Mouse (Mus musculus): ENCODE data around the gene Dek. TPM values are rescaled to one million over a fixed set of nuclear protein-coding genes. Genes with fewer than 3 reads are reported as not detected.

The Dek gene
- polyA plus RNA-seq, 1 experiment from 2014 or later: 419 TPM

GRCm38 (mm10) chr13:47129090-47129489 is 23.1 kb upstream of the Dek start:
- no peaks in the 10 kb centered on the region for H3K9me3 ChIP-seq
- no peak overlapping the region for H3K4me3 ChIP-seq (replicated peaks)
- 62% methylated on average over 4 of the region's 4 CpGs for WGBS
- H3K4me2 ChIP-seq: no peak overlapping the region
- H3K4me1 ChIP-seq: no peaks in the 10 kb centered on the region
- no peaks in the 10 kb centered on the region for H3K36me3 ChIP-seq (replicated peaks)
- no peak overlapping the region for H3K27ac ChIP-seq
- no peak for ATAC-seq (ENCODE audit: low FRiP score)
- peaks cover 4% of the 10 kb centered on the region for H3K27me3 ChIP-seq
- H3K9ac ChIP-seq: no peak overlapping the region

- no peak overlapping the region for H3K4me3 ChIP-seq (replicated peaks)
- no peak overlapping the region for H3K9ac ChIP-seq
- ATAC-seq (ENCODE audit: low FRiP score): no peak
- H3K27me3 ChIP-seq: peaks cover 37% of the 10 kb centered on the region
- H3K36me3 ChIP-seq (replicated peaks): no peaks in the 10 kb centered on the region
- H3K9me3 ChIP-seq: no peaks in the 10 kb centered on the region
- 85% methylated on average over 5 of the region's 5 CpGs for WGBS
- no peak overlapping the region for H3K4me2 ChIP-seq
- H3K27ac ChIP-seq: no peak overlapping the region
- peaks cover 15% of the 10 kb centered on the region for H3K4me1 ChIP-seq
Measured at GRCm38 (mm10) chr13:47125595-47125994, 19.6 kb upstream of the Dek start.

- WGBS: 89% methylated on average over 6 of the region's 6 CpGs
- no peak for ATAC-seq (ENCODE audit: low FRiP score)
- H3K4me2 ChIP-seq: no peak overlapping the region
- no peak overlapping the region for H3K27ac ChIP-seq
- H3K9me3 ChIP-seq: no peaks in the 10 kb centered on the region
- H3K4me1 ChIP-seq: peaks cover 15% of the 10 kb centered on the region
- H3K9ac ChIP-seq: no peak overlapping the region
- peaks cover 41% of the 10 kb centered on the region for H3K27me3 ChIP-seq
- H3K36me3 ChIP-seq (replicated peaks): no peaks in the 10 kb centered on the region
- H3K4me3 ChIP-seq (replicated peaks): no peak overlapping the region
Measured at GRCm38 (mm10) chr13:47124986-47125385, 19.0 kb upstream of the Dek start.

- H3K9me3 ChIP-seq: no peaks in the 10 kb centered on the region
- ATAC-seq (ENCODE audit: low FRiP score): no peak
- H3K27ac ChIP-seq: no peak overlapping the region
- no peak overlapping the region for H3K4me2 ChIP-seq
- peaks cover 45% of the 10 kb centered on the region for H3K27me3 ChIP-seq
- WGBS: 45% methylated on average over 3 of the region's 3 CpGs
- H3K9ac ChIP-seq: no peak overlapping the region
- H3K4me3 ChIP-seq (replicated peaks): no peak overlapping the region
- peaks cover 15% of the 10 kb centered on the region for H3K4me1 ChIP-seq
- H3K36me3 ChIP-seq (replicated peaks): no peaks in the 10 kb centered on the region
Measured at GRCm38 (mm10) chr13:47124449-47124848, 18.4 kb upstream of the Dek start.

- ATAC-seq (ENCODE audit: low FRiP score): no peak
- 1% methylated on average over 55 of the region's 55 CpGs for WGBS
- Histone ChIP-seq H3K27ac (no peak within 1 kb of the TSS), H3K27me3 (peaks cover 45% of the 10 kb centered on the region), H3K9ac (peak within 1 kb of the TSS; percentile 54), H3K4me1 (peaks cover 15% of the 10 kb centered on the region), H3K4me2 (peak within 1 kb of the TSS; percentile 98), H3K9me3 (no peaks in the 10 kb centered on the region), H3K4me3 (replicated peaks) (peak within 1 kb of the TSS; percentile 52), H3K36me3 (replicated peaks) (no peaks in the 10 kb centered on the region)
Measured at GRCm38 (mm10) chr13:47122537-47123430, 16.8 kb upstream of the Dek start, which contains the start of gene Rnf144b. Gene Rnf144b (plus strand): TSS chr13:47122656.

- peaks cover 15% of the 10 kb centered on the region for H3K4me1 ChIP-seq
- H3K27me3 ChIP-seq: peaks cover 45% of the 10 kb centered on the region
- no peaks in the 10 kb centered on the region for H3K36me3 ChIP-seq (replicated peaks)
- H3K27ac ChIP-seq: no peak overlapping the region
- WGBS: 33% methylated on average over 12 of the region's 12 CpGs
- H3K4me2 ChIP-seq: peak overlapping the region; percentile 98
- H3K9me3 ChIP-seq: no peaks in the 10 kb centered on the region
- no peak overlapping the region for H3K4me3 ChIP-seq (replicated peaks)
- H3K9ac ChIP-seq: no peak overlapping the region
- no peak for ATAC-seq (ENCODE audit: low FRiP score)
Measured at GRCm38 (mm10) chr13:47121333-47121889, 15.4 kb upstream of the Dek start.

- no peak overlapping the region for H3K4me2 ChIP-seq
- no peak for ATAC-seq (ENCODE audit: low FRiP score)
- H3K4me3 ChIP-seq (replicated peaks): no peak overlapping the region
- H3K9me3 ChIP-seq: no peaks in the 10 kb centered on the region
- 87% methylated on average over 3 of the region's 3 CpGs for WGBS
- no peak overlapping the region for H3K9ac ChIP-seq
- H3K27me3 ChIP-seq: peaks cover 12% of the 10 kb centered on the region; the same call in 1 of the 2 replicates
- H3K4me1 ChIP-seq: no peaks in the 10 kb centered on the region
- no peaks in the 10 kb centered on the region for H3K36me3 ChIP-seq (replicated peaks)
- H3K27ac ChIP-seq: no peak overlapping the region
Measured at GRCm38 (mm10) chr13:47116000-47116399, 10.0 kb upstream of the Dek start.

GRCm38 (mm10) chr13:47112924-47113323 is 6.9 kb upstream of the Dek start:
- WGBS: 70% methylated on average over 3 of the region's 3 CpGs
- Histone ChIP-seq H3K36me3 (replicated peaks) (no peaks in the 10 kb centered on the region), H3K27ac (no peak overlapping the region), H3K4me1 (no peaks in the 10 kb centered on the region), H3K4me3 (replicated peaks) (no peak overlapping the region), H3K9ac (no peak overlapping the region), H3K9me3 (no peaks in the 10 kb centered on the region), H3K27me3 (no peaks in the 10 kb centered on the region), H3K4me2 (no peak overlapping the region)
- no peak for ATAC-seq (ENCODE audit: low FRiP score)

GRCm38 (mm10) chr13:47112056-47112455 is 6.1 kb upstream of the Dek start:
- WGBS: 86% methylated on average over 3 of the region's 3 CpGs
- Histone ChIP-seq H3K36me3 (replicated peaks) (no peaks in the 10 kb centered on the region), H3K4me1 (peaks cover 5% of the 10 kb centered on the region), H3K9me3 (no peaks in the 10 kb centered on the region), H3K4me3 (replicated peaks) (no peak overlapping the region), H3K4me2 (no peak overlapping the region), H3K27me3 (no peaks in the 10 kb centered on the region), H3K9ac (no peak overlapping the region), H3K27ac (no peak overlapping the region)
- no peak for ATAC-seq (ENCODE audit: low FRiP score)

- ATAC-seq (ENCODE audit: low FRiP score): no peak
Measured at GRCm38 (mm10) chr13:47111185-47111584, 5.2 kb upstream of the Dek start.

GRCm38 (mm10) chr13:47109239-47109638 is 3.2 kb upstream of the Dek start:
- Histone ChIP-seq H3K4me3 (replicated peaks) (no peak overlapping the region), H3K27me3 (no peaks in the 10 kb centered on the region), H3K4me2 (no peak overlapping the region), H3K4me1 (peaks cover 12% of the 10 kb centered on the region), H3K9ac (no peak overlapping the region), H3K36me3 (replicated peaks) (no peaks in the 10 kb centered on the region), H3K9me3 (no peaks in the 10 kb centered on the region), H3K27ac (no peak overlapping the region)
- no peak for ATAC-seq (ENCODE audit: low FRiP score)
- WGBS: 76% methylated on average over 2 of the region's 2 CpGs

More at GRCm38 (mm10) chr13:47111185-47111584, 5.2 kb upstream of the Dek start:
- Histone ChIP-seq H3K27ac (no peak overlapping the region), H3K4me3 (replicated peaks) (no peak overlapping the region), H3K4me1 (peaks cover 10% of the 10 kb centered on the region), H3K36me3 (replicated peaks) (no peaks in the 10 kb centered on the region), H3K27me3 (no peaks in the 10 kb centered on the region), H3K9me3 (no peaks in the 10 kb centered on the region), H3K9ac (no peak overlapping the region), H3K4me2 (no peak overlapping the region)
- 82% methylated on average over 3 of the region's 3 CpGs for WGBS

- Histone ChIP-seq H3K4me2 (peak overlapping the region; percentile 73), H3K27ac (peak overlapping the region; percentile 100), H3K9me3 (no peaks in the 10 kb centered on the region), H3K36me3 (replicated peaks) (0 out of 2 replicates have a peak, but pooled peaks cover 4% of the 10 kb centered on the region), H3K27me3 (no peaks in the 10 kb centered on the region), H3K4me3 (replicated peaks) (peak overlapping the region; percentile 95), H3K9ac (peak overlapping the region; percentile 97), H3K4me1 (peaks cover 26% of the 10 kb centered on the region)
- peak; percentile 54 for ATAC-seq (ENCODE audit: low FRiP score)
- under 1% methylated on average over 20 of the region's 20 CpGs for WGBS
Measured at GRCm38 (mm10) chr13:47106580-47106888, 533 bp upstream of the Dek start.
